Mouse (Mus musculus): ENCODE results near the gene Zfp518b. TPM values are rescaled to one million over a fixed set of nuclear protein-coding genes. Genes with fewer than 3 reads are reported as not detected.
A peak's percentile ranks its signal among the peaks of the same experiment; 100 is the strongest.

Zfp518b gene
- polyA plus RNA-seq, 1 experiment from 2014 or later, result 46.0 TPM

- Histone ChIP-seq H3K9me3 (ENCODE audit: control insufficient read depth, low read length) (0 out of 2 replicates have a peak, but pooled peaks cover 2% of the 10 kb centered on the region), H3K4me2 (ENCODE audit: low read length) (no peak overlapping the region), H3K9ac (replicated peaks; ENCODE audit: low read length) (no peak overlapping the region), H3K27me3 (ENCODE audit: control insufficient read depth, insufficient read depth, low read length) (no peaks in the 10 kb centered on the region), H3K4me1 (ENCODE audit: control insufficient read depth, insufficient read depth, low read length) (no peaks in the 10 kb centered on the region), H3K36me3 (ENCODE audit: control insufficient read depth, insufficient read depth, low read length) (no peaks in the 10 kb centered on the region), H3K27ac (replicated peaks; ENCODE audit: low read depth, low read length) (no peak overlapping the region), H3K4me3 (replicated peaks; ENCODE audit: low read depth, low read length) (no peak overlapping the region)
- ATAC-seq (ENCODE audit: low FRiP score, low TSS enrichment) (no peak), DNase-seq (no peak)
Measured at GRCm38 (mm10) chr5:38641526-38641925, 43.1 kb downstream of the Zfp518b start.

- Histone ChIP-seq H3K36me3 (ENCODE audit: control insufficient read depth, insufficient read depth, low read length) (no peaks in the 10 kb centered on the region), H3K27me3 (ENCODE audit: control insufficient read depth, insufficient read depth, low read length) (no peaks in the 10 kb centered on the region), H3K4me2 (ENCODE audit: low read length) (no peak overlapping the region), H3K9ac (replicated peaks; ENCODE audit: low read length) (no peak overlapping the region), H3K9me3 (ENCODE audit: control insufficient read depth, low read length) (no peaks in the 10 kb centered on the region), H3K4me1 (ENCODE audit: control insufficient read depth, insufficient read depth, low read length) (no peaks in the 10 kb centered on the region), H3K4me3 (replicated peaks; ENCODE audit: low read depth, low read length) (no peak overlapping the region), H3K27ac (replicated peaks; ENCODE audit: low read depth, low read length) (no peak overlapping the region)
- ATAC-seq (ENCODE audit: low FRiP score, low TSS enrichment), result no peak
- DNase-seq, result no peak
- 76% methylated on average over 5 of the region's 5 CpGs for WGBS
Measured at GRCm38 (mm10) chr5:38636301-38636749, 48.3 kb downstream of the Zfp518b start.

- no peak for ATAC-seq (ENCODE audit: low FRiP score, low TSS enrichment)
- 86% methylated on average over 1 of the region's 1 CpGs for WGBS
- Histone ChIP-seq H3K36me3 (ENCODE audit: control insufficient read depth, insufficient read depth, low read length) (no peaks in the 10 kb centered on the region), H3K9ac (replicated peaks; ENCODE audit: low read length) (no peak overlapping the region), H3K27ac (replicated peaks; ENCODE audit: low read depth, low read length) (no peak overlapping the region), H3K4me3 (replicated peaks; ENCODE audit: low read depth, low read length) (no peak overlapping the region), H3K27me3 (ENCODE audit: control insufficient read depth, insufficient read depth, low read length) (no peaks in the 10 kb centered on the region), H3K9me3 (ENCODE audit: control insufficient read depth, low read length) (no peaks in the 10 kb centered on the region), H3K4me2 (ENCODE audit: low read length) (no peak overlapping the region), H3K4me1 (ENCODE audit: control insufficient read depth, insufficient read depth, low read length) (no peaks in the 10 kb centered on the region)
- DNase-seq, result no peak
Measured at GRCm38 (mm10) chr5:38635696-38636095, 48.9 kb downstream of the Zfp518b start.

GRCm38 (mm10) chr5:38634321-38635164 is 50.1 kb downstream of the Zfp518b start:
- ATAC-seq (ENCODE audit: low FRiP score, low TSS enrichment) (no peak), DNase-seq (no peak)
- Histone ChIP-seq H3K36me3 (ENCODE audit: control insufficient read depth, insufficient read depth, low read length) (no peaks in the 10 kb centered on the region), H3K9me3 (ENCODE audit: control insufficient read depth, low read length) (no peaks in the 10 kb centered on the region), H3K9ac (replicated peaks; ENCODE audit: low read length) (no peak overlapping the region), H3K27me3 (ENCODE audit: control insufficient read depth, insufficient read depth, low read length) (no peaks in the 10 kb centered on the region), H3K4me2 (ENCODE audit: low read length) (no peak overlapping the region), H3K27ac (replicated peaks; ENCODE audit: low read depth, low read length) (no peak overlapping the region), H3K4me3 (replicated peaks; ENCODE audit: low read depth, low read length) (no peak overlapping the region), H3K4me1 (ENCODE audit: control insufficient read depth, insufficient read depth, low read length) (no peaks in the 10 kb centered on the region)
- 77% methylated on average over 11 of the region's 11 CpGs for WGBS

GRCm38 (mm10) chr5:38632463-38633449 is 51.9 kb downstream of the Zfp518b start:
- Histone ChIP-seq H3K27me3 (ENCODE audit: control insufficient read depth, insufficient read depth, low read length) (no peaks in the 10 kb centered on the region), H3K9me3 (ENCODE audit: control insufficient read depth, low read length) (no peaks in the 10 kb centered on the region), H3K4me2 (ENCODE audit: low read length) (no peak overlapping the region), H3K4me3 (replicated peaks; ENCODE audit: low read depth, low read length) (no peak overlapping the region), H3K9ac (replicated peaks; ENCODE audit: low read length) (no peak overlapping the region), H3K4me1 (ENCODE audit: control insufficient read depth, insufficient read depth, low read length) (no peaks in the 10 kb centered on the region), H3K36me3 (ENCODE audit: control insufficient read depth, insufficient read depth, low read length) (no peaks in the 10 kb centered on the region), H3K27ac (replicated peaks; ENCODE audit: low read depth, low read length) (no peak overlapping the region)
- ATAC-seq (ENCODE audit: low FRiP score, low TSS enrichment) (peak; percentile 24; the same call in 1 of the 2 replicates), DNase-seq (peak; percentile 90)
- WGBS, result 69% methylated on average over 13 of the region's 13 CpGs

GRCm38 (mm10) chr5:38628023-38628422 is 56.6 kb downstream of the Zfp518b start:
- H3K4me2 ChIP-seq (ENCODE audit: low read length), result no peak overlapping the region
- H3K4me3 ChIP-seq (replicated peaks; ENCODE audit: low read depth, low read length), result no peak overlapping the region
- H3K4me1 ChIP-seq (ENCODE audit: control insufficient read depth, insufficient read depth, low read length), result no peaks in the 10 kb centered on the region
- no peaks in the 10 kb centered on the region for H3K36me3 ChIP-seq (ENCODE audit: control insufficient read depth, insufficient read depth, low read length)
- DNase-seq, result no peak
- ATAC-seq (ENCODE audit: low FRiP score, low TSS enrichment), result no peak
- no peak overlapping the region for H3K9ac ChIP-seq (replicated peaks; ENCODE audit: low read length)
- 57% methylated on average over 2 of the region's 2 CpGs for WGBS
- no peak overlapping the region for H3K27ac ChIP-seq (replicated peaks; ENCODE audit: low read depth, low read length)
- H3K9me3 ChIP-seq (ENCODE audit: control insufficient read depth, low read length), result no peaks in the 10 kb centered on the region
- no peaks in the 10 kb centered on the region for H3K27me3 ChIP-seq (ENCODE audit: control insufficient read depth, insufficient read depth, low read length)

- H3K9ac ChIP-seq (replicated peaks; ENCODE audit: low read length), result no peak overlapping the region
- no peaks in the 10 kb centered on the region for H3K4me1 ChIP-seq (ENCODE audit: control insufficient read depth, insufficient read depth, low read length)
- H3K9me3 ChIP-seq (ENCODE audit: control insufficient read depth, low read length), result no peaks in the 10 kb centered on the region
- no peaks in the 10 kb centered on the region for H3K27me3 ChIP-seq (ENCODE audit: control insufficient read depth, insufficient read depth, low read length)
- no peak for DNase-seq
- WGBS, result 83% methylated on average over 3 of the region's 3 CpGs
- H3K4me2 ChIP-seq (ENCODE audit: low read length), result no peak overlapping the region
- no peak for ATAC-seq (ENCODE audit: low FRiP score, low TSS enrichment)
- H3K4me3 ChIP-seq (replicated peaks; ENCODE audit: low read depth, low read length), result no peak overlapping the region
- H3K36me3 ChIP-seq (ENCODE audit: control insufficient read depth, insufficient read depth, low read length), result no peaks in the 10 kb centered on the region
- no peak overlapping the region for H3K27ac ChIP-seq (replicated peaks; ENCODE audit: low read depth, low read length)
Measured at GRCm38 (mm10) chr5:38626883-38627282, 57.7 kb downstream of the Zfp518b start.

- Histone ChIP-seq H3K4me1 (ENCODE audit: control insufficient read depth, insufficient read depth, low read length) (no peaks in the 10 kb centered on the region), H3K27ac (replicated peaks; ENCODE audit: low read depth, low read length) (no peak overlapping the region), H3K9ac (replicated peaks; ENCODE audit: low read length) (no peak overlapping the region), H3K4me2 (ENCODE audit: low read length) (no peak overlapping the region), H3K9me3 (ENCODE audit: control insufficient read depth, low read length) (no peaks in the 10 kb centered on the region), H3K27me3 (ENCODE audit: control insufficient read depth, insufficient read depth, low read length) (no peaks in the 10 kb centered on the region), H3K4me3 (replicated peaks; ENCODE audit: low read depth, low read length) (no peak overlapping the region), H3K36me3 (ENCODE audit: control insufficient read depth, insufficient read depth, low read length) (no peaks in the 10 kb centered on the region)
- DNase-seq, result peak; percentile 73
- no peak for ATAC-seq (ENCODE audit: low FRiP score, low TSS enrichment)
- 38% methylated on average over 5 of the region's 5 CpGs for WGBS
Measured at GRCm38 (mm10) chr5:38620783-38621182, 63.8 kb downstream of the Zfp518b start.

All from midbrain, embryonic 14.5 days (tissue).